Mouse (Mus musculus): ENCODE data around the gene Dcaf8. TPM values are rescaled to one million over a fixed set of nuclear protein-coding genes. Genes with fewer than 3 reads are reported as not detected.

Dcaf8 gene
- polyA plus RNA-seq, 1 experiment from 2014 or later, result 103 TPM

DNA sequence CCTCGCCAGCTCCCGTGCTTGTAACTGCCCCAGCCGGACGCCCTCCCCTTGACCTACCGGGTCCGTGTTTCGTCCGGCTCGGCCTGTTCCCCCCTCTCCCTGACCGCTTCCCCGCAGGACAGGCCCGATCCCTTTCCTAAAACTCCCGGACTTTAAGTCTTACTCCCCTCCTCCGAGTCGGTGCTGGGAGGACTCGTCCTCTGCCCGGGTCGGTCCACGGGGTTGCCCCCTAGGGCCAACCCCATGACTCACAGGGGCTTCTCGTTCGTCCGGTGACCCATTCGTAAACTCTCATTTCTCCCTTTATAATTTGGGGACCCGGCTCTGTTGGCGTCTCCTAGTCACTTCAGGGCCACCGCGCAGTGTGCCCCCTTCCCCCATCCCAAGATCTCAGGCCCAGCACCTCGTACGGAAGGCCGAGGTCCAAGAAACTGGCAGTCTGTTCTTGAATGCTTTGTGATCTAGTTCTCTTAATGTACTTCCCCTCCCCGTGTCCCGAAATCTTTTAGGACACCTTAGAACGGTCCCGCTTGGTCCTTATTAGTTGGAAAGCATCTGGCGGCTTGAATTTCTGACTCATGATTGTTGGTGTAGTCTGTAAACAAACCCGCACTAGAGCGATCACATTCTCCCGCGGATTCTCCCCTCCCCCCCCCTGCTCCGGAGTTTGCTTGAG, 533 bp downstream of the Dcaf8 start:
- peak; percentile 64 for DNase-seq (ENCODE audit: low spot score)

GRCm38 (mm10) chr1:172148955-172149815, 1.3 kb downstream of the Dcaf8 start:
- peak; percentile 29 for DNase-seq (ENCODE audit: low spot score)

GRCm38 (mm10) chr1:172154536-172154935, 6.7 kb downstream of the Dcaf8 start:
- DNase-seq (ENCODE audit: low spot score), result no peak

DNA sequence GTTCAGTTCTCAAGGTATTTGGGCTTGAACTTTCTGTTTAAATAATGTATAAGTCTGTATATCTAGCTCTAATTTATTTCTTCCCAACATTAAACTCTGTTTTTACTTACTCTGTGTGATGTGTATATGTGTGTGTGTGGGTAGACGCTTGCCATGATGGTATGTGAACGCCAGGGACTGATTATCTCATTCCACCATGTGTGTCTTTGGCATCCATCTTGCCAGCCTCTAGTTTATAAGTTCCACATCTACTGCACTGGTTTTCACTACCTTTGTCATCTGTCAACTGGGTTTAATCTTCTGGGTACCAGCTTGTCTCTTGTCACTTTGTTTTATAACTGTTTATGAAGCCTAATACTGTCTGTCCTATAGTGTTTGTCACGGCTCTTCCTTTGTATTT, 7.6 kb downstream of the Dcaf8 start:
- no peak for DNase-seq (ENCODE audit: low spot score)

DNA sequence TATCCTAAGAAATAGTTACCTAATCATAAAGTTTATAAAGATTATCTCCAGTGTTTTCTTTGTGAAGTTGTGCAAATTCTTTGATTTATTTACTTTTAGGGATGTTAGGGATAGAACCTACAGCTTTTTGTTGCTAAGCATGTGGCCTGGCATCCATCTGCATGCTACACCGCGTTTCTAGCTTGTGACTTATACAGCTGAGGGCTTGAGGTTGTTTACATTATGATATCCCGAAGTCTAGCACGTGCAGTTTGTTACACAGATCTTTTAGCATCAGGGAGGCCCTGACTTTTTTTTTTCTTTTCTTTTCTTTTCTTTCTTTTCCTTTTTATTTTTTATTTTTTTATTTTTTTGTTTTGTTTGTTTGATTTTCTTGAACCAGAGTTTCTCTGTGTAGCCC, 12.1 kb downstream of the Dcaf8 start:
- no peak for DNase-seq (ENCODE audit: low spot score)

- no peak for DNase-seq (ENCODE audit: low spot score)
Measured at GRCm38 (mm10) chr1:172160508-172160907, 12.6 kb downstream of the Dcaf8 start.

DNA sequence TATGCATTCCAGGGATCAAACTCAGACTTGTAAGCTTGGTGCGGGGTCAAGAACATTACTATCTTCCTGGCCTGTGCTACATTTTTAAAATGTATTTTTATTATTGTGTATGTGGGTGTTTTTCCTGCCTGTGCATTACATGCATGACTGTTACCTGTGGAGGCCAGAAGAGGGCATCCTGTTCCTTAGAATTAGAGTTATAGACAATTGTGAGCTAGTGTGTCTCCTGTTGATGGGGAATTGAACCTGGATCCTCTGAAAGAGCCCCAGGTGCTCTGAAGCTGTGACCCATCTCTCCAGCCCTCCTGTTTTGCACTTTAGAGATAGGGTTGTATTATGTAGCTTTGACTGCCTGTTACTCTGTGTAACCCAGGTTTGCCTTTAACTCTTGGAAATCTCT, 14.1 kb downstream of the Dcaf8 start:
- peak; percentile 15 for DNase-seq (ENCODE audit: low spot score)

DNA sequence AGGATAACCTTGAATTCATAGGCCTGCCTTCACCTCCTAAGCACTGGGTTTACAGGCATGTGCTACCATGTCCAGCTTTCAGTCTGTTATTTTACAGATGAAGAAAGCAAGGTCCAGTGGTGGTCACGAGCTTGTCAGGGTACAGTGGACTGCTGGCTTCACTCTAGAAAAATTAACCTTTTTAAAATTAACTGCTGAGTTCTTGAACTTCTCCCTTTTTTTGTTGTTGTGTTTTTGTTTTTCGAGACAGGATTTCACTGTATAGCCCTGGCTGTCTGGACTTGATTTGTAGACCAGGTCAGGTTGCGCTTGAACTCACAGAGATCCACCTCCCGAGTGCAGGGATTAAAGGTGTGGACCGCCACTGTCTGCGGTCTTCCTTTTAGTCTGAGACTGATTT, 15.1 kb downstream of the Dcaf8 start:
- no peak for DNase-seq (ENCODE audit: low spot score)

- DNase-seq (ENCODE audit: low spot score), result no peak
Measured at GRCm38 (mm10) chr1:172167911-172168310, 20.0 kb downstream of the Dcaf8 start.

GRCm38 (mm10) chr1:172169809-172170208, 21.9 kb downstream of the Dcaf8 start:
- no peak for DNase-seq (ENCODE audit: low spot score)

- no peak for DNase-seq (ENCODE audit: low spot score)
Measured at GRCm38 (mm10) chr1:172172381-172172780, 24.5 kb downstream of the Dcaf8 start.

DNA sequence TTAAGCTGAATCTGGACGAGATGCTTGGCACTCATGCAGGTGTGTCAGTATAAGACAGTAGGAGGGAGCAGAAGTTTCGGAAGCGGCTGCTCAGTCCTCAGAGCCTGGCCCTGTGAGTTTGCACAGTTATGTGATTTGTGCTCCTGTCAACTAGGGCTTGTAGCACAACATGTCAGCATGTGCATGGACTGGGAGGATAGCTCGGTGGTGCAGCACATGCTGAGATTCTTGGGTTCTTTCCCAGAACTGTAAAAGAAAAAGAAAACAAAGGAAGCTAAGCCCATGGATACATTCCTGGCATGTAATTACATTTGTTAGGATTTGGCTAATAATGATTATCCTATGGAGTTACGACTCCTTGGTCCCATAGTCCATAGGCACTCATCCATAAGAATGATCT, 25.3 kb downstream of the Dcaf8 start:
- DNase-seq (ENCODE audit: low spot score), result no peak

DNA sequence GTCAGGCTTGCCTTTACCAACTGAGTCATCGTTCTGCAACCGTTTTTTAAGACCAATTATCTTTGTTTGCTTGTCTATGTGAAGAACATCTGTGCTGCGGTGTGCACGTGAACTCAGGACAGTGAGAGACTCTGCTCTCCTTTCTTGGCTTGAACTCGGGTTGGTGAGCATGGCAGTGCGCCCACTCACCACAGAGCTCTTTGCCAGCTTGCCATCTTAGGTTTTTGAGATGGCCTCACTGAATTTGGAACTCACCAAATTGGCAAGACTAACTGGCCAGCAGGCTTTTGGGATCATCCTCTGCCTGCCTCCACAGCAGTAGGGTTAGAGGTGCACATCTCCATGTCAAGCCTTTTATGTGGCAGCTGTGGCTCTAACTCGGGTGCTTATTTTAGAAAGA, 29.9 kb downstream of the Dcaf8 start:
- no peak for DNase-seq (ENCODE audit: low spot score)

- no peak for DNase-seq (ENCODE audit: low spot score)
Measured at GRCm38 (mm10) chr1:172179102-172179501, 31.2 kb downstream of the Dcaf8 start.

DNA sequence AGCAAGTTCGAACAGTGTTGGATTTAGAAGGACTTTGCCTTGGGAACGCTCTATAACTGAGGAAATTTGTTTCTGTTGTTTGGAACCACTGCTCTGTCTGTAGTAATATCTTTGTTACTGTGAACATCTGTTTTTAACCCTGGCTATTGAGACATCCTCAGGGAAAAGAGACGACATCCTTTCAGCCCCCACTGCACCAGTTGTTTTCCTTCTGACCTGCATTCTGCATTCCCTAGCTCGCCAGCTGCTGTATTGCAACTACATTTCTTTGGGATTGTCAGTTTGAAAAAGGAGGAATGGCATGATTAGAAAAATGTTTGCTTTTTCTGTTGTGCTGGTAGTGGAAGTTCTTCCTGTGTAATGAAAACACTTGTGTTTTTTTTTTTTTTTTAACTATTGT, 33.0 kb downstream of the Dcaf8 start:
- DNase-seq (ENCODE audit: low spot score), result no peak

DNA sequence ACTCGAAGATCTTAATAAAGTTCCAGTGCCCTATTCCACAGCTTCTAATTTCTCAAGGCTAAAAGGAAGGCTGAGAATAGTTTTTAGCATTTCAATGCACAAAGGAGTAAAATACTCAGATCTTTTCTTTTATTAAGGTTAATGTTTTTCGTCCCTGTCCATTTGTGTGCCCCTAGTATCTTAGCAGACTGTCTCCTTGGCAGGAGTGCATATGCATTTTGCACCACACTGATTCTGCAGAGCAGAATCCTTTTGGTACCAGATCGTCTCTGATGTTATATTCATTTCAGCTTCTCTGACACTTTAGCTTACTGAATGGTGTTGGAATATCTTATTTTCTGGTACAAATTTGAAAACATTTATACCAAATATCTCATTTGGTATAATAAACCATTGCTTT, 33.9 kb downstream of the Dcaf8 start:
- DNase-seq (ENCODE audit: low spot score), result no peak

GRCm38 (mm10) chr1:172183056-172183455, 35.2 kb downstream of the Dcaf8 start:
- no peak for DNase-seq (ENCODE audit: low spot score)

GRCm38 (mm10) chr1:172183915-172184314, 36.0 kb downstream of the Dcaf8 start:
- DNase-seq (ENCODE audit: low spot score), result no peak

DNA sequence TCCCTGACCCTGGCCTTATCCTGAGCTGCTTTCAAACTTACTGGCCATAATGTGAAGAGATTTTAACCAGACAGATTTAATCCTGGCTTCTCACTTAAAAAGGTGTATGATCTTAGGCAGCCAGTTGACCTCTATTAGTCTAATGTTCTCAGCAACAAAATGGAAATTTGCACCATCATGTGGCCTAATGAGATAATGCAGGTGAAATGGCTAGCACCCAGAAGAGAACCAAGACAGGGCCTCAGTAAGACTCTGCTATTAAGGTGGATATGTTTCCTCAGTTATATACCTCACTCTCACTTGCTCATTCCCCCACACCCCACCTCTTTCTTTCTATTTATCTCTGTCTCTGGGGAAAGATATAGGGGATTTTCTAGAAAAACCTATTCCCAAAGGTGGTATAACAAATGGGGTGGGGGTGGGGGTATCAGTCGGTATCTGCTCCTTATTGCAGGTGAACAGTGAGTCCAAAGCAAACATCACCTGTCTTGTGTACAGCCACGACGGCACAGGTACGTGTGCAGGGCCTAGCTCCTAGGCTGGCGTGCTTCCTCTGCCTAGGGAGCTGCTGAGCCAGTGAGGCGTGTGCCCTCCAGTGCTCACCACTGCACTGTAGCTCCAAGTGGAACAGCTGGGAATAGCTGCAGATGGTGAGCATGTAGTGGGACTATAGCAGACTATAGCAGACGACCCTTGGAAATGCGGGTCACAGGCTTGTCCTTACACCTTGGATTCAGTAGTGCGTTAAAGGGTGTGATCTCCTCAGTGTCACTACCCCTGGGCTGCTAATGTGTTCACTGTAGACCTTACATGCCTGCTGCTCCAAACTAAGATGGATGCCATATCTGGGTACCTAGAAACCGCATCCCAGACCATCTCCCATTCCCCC, 38.8 kb downstream of the Dcaf8 start:
- DNase-seq (ENCODE audit: low spot score), result no peak

GRCm38 (mm10) chr1:172188891-172189290, 41.0 kb downstream of the Dcaf8 start:
- DNase-seq (ENCODE audit: low spot score), result no peak

DNA sequence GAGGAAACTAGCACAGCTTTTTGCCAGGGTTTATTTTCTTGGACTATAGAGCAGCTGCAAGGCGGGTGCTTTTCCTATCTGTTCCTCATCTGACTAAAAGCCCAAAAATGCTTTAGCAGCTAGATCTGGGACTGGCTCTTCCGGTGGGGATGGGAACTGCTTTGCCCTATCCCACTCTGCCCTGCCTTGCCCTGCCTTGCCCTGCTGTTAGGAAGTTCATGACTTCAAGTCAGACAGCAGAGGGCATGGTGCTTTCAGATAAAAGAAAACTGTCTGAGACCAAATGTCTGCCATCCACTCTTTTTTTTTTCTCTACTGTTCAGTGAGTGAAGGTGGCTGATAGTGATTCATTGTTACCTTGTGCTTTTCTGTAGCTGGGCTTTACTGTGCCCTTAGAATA, 43.7 kb downstream of the Dcaf8 start:
- no peak for DNase-seq (ENCODE audit: low spot score)

- DNase-seq (ENCODE audit: low spot score), result no peak
Measured at GRCm38 (mm10) chr1:172192217-172192616, 44.3 kb downstream of the Dcaf8 start.

All from thymus, postnatal 0 days (tissue).